In the genomic region with DNA sequence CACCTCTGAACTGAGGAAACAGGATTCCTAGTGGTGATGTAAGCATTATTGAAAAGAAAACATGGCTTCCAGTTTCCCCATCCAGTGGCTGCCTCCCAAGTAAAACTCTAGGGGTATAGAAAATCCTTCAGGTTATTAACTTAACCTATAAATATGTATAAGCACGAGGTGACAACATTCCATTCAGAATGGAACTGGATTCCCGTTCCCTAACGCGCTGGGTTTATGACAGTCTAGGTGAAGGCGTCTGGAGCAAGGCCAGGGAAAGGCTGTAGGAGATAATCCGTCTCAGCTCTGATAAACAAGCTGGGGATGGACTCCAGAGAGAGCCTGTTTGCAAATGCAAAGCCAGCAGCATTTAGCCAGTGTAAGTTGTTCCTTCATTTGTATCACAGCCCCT, we compare ENCODE assay signal across 12 mouse cellular contexts.
"Had no signal": no experiment of that assay in that cellular context is flagged by ENCODE, and none has a peak within 500 bp of the region (broad histone marks: within the 10 kb centered on the region; RNA-seq: fewer than 3 reads in every experiment).

No protein-coding gene starts in this region.

- H3K4me3 ChIP-seq: kidney, embryonic 15.5 days; left cerebral cortex, adult 2 months; liver, embryonic 12.5 days; midbrain, embryonic 13.5 days; neural tube, embryonic 13.5 days; stomach, embryonic 15.5 days had no signal

- H3K9me3 ChIP-seq: kidney, embryonic 15.5 days; liver, embryonic 12.5 days; midbrain, embryonic 13.5 days; neural tube, embryonic 13.5 days; stomach, embryonic 15.5 days had no signal

- H3K27me3 ChIP-seq: kidney, embryonic 15.5 days; liver, embryonic 12.5 days; midbrain, embryonic 13.5 days; neural tube, embryonic 13.5 days; stomach, embryonic 15.5 days had no signal

- H3K36me3 ChIP-seq: kidney, embryonic 15.5 days; liver, embryonic 12.5 days; midbrain, embryonic 13.5 days; neural tube, embryonic 13.5 days; stomach, embryonic 15.5 days had no signal

- H3K4me1 ChIP-seq: kidney, embryonic 15.5 days; liver, embryonic 12.5 days; neural tube, embryonic 13.5 days had no signal

- H3K27ac ChIP-seq: kidney, embryonic 15.5 days; left cerebral cortex, adult 2 months; liver, embryonic 12.5 days; midbrain, embryonic 13.5 days; neural tube, embryonic 13.5 days; stomach, embryonic 15.5 days had no signal

- ATAC-seq: intestine, embryonic 16.5 days; liver, embryonic 12.5 days; midbrain, embryonic 13.5 days had no signal

- H3K9ac ChIP-seq: kidney, embryonic 15.5 days; liver, embryonic 12.5 days; midbrain, embryonic 13.5 days; neural tube, embryonic 13.5 days; stomach, embryonic 15.5 days had no signal

- DNase-seq: kidney, adult 2 months; kidney, postnatal 14 days; right cerebral cortex, postnatal 4 days; thymus, adult 2 months; thymus, postnatal 25 days had no signal

- H3K4me2 ChIP-seq: kidney, embryonic 15.5 days; liver, embryonic 12.5 days; midbrain, embryonic 13.5 days; neural tube, embryonic 13.5 days; stomach, embryonic 15.5 days had no signal
